Mouse (Mus musculus) lung, adult 2 months (tissue): ENCODE data around the gene Mark3.
A peak's percentile ranks its signal among the peaks of the same experiment; 100 is the strongest.

Source experiments
- CTCF ChIP-seq: fragments of 200-500 bp; IDR thresholded peaks from 2 replicates; pipeline ENCODE4 v1.5.1; 2011; ENCODE audit warnings: mild to moderate bottlenecking, low read length, control low read depth; ENCODE audit not compliant: insufficient read depth
- POLR2A ChIP-seq: fragments of 200-500 bp; IDR thresholded peaks from 2 replicates; pipeline ENCODE4 v1.6.1; 2011; ENCODE audit warnings: low read depth, mild to moderate bottlenecking, control low read depth, low read length, borderline replicate concordance; ENCODE audit errors: extremely low read depth

- TF ChIP-seq CTCF (no peak), POLR2A (peak; percentile 77; the same call in 1 of the 2 replicates)
Observed at GRCm38 (mm10) chr12:111677882-111678669, 103.8 kb downstream of the Mark3 start, which contains the start of gene Trmt61a.
